11 mouse cellular contexts compared by ENCODE assay signal in the genomic region with DNA sequence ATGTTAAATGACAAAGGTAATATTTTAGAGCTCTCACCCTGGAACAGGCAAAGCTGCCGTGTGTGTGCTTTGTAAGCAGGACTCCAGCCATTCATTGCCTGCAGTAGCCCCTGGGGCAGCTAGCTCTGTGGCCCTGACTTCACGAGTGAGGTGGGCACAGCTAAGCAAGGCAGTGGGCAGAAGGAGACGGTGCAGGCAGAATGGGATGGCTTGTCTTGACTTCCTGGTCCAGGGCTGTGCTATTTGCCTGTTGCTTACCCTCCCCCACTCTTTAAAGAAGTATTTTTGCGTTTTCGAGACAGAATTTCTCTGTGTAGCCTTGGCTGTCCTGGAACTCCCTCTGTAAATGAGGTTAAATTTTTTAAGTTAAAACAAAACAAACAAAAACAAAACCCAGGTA. TPM values are rescaled to one million over a fixed set of nuclear protein-coding genes. Genes with fewer than 3 reads are reported as not detected.
DNase-seq lines count a peak whose midpoint lies in the region; ATAC-seq and TF ChIP-seq lines count a peak whose summit lies in the region.
"Had no signal": no experiment of that assay in that cellular context is flagged by ENCODE, and none has a peak within 500 bp of the region (broad histone marks: within the 10 kb centered on the region; RNA-seq: fewer than 3 reads in every experiment).

No protein-coding gene starts in this region.

- H3K4me3 ChIP-seq in heart, postnatal 0 days (ENCODE audit: low read depth, low read length): peak overlapping the region; percentile 13
- peak overlapping the region; percentile 24; the same call in 1 of the 2 replicates for H3K4me3 ChIP-seq in spleen, adult 2 months (ENCODE audit: extremely low read depth, insufficient read depth, insufficient read length)
- H3K4me3 ChIP-seq in liver, embryonic 13.5 days (replicated peaks): peak overlapping the region; percentile 47
- H3K4me3 ChIP-seq: hindbrain, embryonic 15.5 days had no signal

- no peak for DNase-seq in heart, postnatal 0 days (ENCODE audit: low spot score)
- DNase-seq in heart, adult 8-10 months (ENCODE audit: low spot score): no peak
- DNase-seq in spleen, adult 2 months (ENCODE audit: low read depth in 1 of 2, low spot score in 2 of 2): no peak
- no peak for DNase-seq in spleen, postnatal 4 days (ENCODE audit: low spot score in 2 of 2)
- no peak for DNase-seq in liver, embryonic 13.5 days
- DNase-seq in c-Kit-positive CD71-positive TER-119-positive erythroid progenitor cells, embryonic 14.5 days (ENCODE audit: low spot score): no peak
- DNase-seq: cerebellum, postnatal 14 days; kidney, postnatal 25 days; lung, adult 18-20 months had no signal

- TF ChIP-seq POLR2A in spleen, adult 2 months (IDR thresholded peaks at IDR 0.05; ENCODE audit: low read depth, low read length): no peak

- no peaks in the 10 kb centered on the region for H3K9me3 ChIP-seq in heart, postnatal 0 days (replicated peaks; ENCODE audit: control insufficient read depth, low read length)
- H3K9me3 ChIP-seq in liver, embryonic 13.5 days (replicated peaks): no peaks in the 10 kb centered on the region
- H3K9me3 ChIP-seq: hindbrain, embryonic 15.5 days had no signal

- H3K36me3 ChIP-seq in heart, postnatal 0 days (replicated peaks; ENCODE audit: control insufficient read depth, insufficient read depth, low read length): no peaks in the 10 kb centered on the region
- no peaks in the 10 kb centered on the region for H3K36me3 ChIP-seq in spleen, adult 2 months (ENCODE audit: control insufficient read depth, insufficient read depth, low read length)
- peaks cover 5% of the 10 kb centered on the region; the same call in 1 of the 2 replicates for H3K36me3 ChIP-seq in liver, embryonic 13.5 days
- H3K36me3 ChIP-seq: hindbrain, embryonic 15.5 days had no signal

- no peak for TF ChIP-seq EP300 in heart, postnatal 0 days (IDR thresholded peaks at IDR 0.05; ENCODE audit: low read depth)

- no peaks in the 10 kb centered on the region; the same call in 1 of the 2 replicates for H3K4me1 ChIP-seq in heart, postnatal 0 days (ENCODE audit: control insufficient read depth, insufficient read depth)
- H3K4me1 ChIP-seq in spleen, adult 2 months (ENCODE audit: control insufficient read depth, insufficient read depth, insufficient read length): peaks cover 5% of the 10 kb centered on the region; the same call in 1 of the 2 replicates
- H3K4me1 ChIP-seq in liver, embryonic 13.5 days (replicated peaks): peaks cover 70% of the 10 kb centered on the region

- ATAC-seq in heart, postnatal 0 days (ENCODE audit: insufficient read depth, low read depth): no peak
- no peak for ATAC-seq in liver, embryonic 13.5 days (ENCODE audit: low read depth)
- no peak for ATAC-seq in granulocyte monocyte progenitor cell, adult 5-6 weeks (replicated peaks; ENCODE audit: poor library complexity, severe bottlenecking)

- H3K9ac ChIP-seq in heart, postnatal 0 days (replicated peaks; ENCODE audit: low read depth, low read length): 0 out of 2 replicates have a peak overlapping the region, but pooled peaks have one; percentile 26
- H3K9ac ChIP-seq in liver, embryonic 13.5 days: peak overlapping the region; percentile 64
- H3K9ac ChIP-seq: hindbrain, embryonic 15.5 days had no signal

- H3K27me3 ChIP-seq in heart, postnatal 0 days (ENCODE audit: control insufficient read depth, insufficient read depth, low read length): no peaks in the 10 kb centered on the region
- H3K27me3 ChIP-seq in spleen, adult 2 months (ENCODE audit: control insufficient read depth, insufficient read depth, low read length): peaks cover 2% of the 10 kb centered on the region; the same call in 1 of the 2 replicates
- H3K27me3 ChIP-seq in liver, embryonic 13.5 days: no peaks in the 10 kb centered on the region
- H3K27me3 ChIP-seq: hindbrain, embryonic 15.5 days had no signal

- WGBS in heart, postnatal 0 days: 43% methylated on average over 5 of the region's 5 CpGs
- WGBS in spleen, adult 2 months: 9% methylated on average over 5 of the region's 5 CpGs
- 17% methylated on average over 5 of the region's 5 CpGs for WGBS in liver, embryonic 13.5 days (ENCODE audit: insufficient replicate concordance)

- peak overlapping the region; percentile 82 for H3K27ac ChIP-seq in heart, postnatal 0 days (ENCODE audit: low read depth)
- H3K27ac ChIP-seq in spleen, adult 2 months (ENCODE audit: insufficient read depth, low read length): no peak overlapping the region
- H3K27ac ChIP-seq in liver, embryonic 13.5 days: peak overlapping the region; percentile 89
- H3K27ac ChIP-seq: hindbrain, embryonic 15.5 days had no signal

- peak overlapping the region; percentile 26; the same call in 1 of the 2 replicates for H3K4me2 ChIP-seq in heart, postnatal 0 days (ENCODE audit: low read depth, low read length)
- H3K4me2 ChIP-seq in liver, embryonic 13.5 days: peak overlapping the region; percentile 67
- H3K4me2 ChIP-seq: hindbrain, embryonic 15.5 days had no signal

- no peak for TF ChIP-seq CTCF in heart, postnatal 0 days (IDR thresholded peaks at IDR 0.05; ENCODE audit: low read depth)
- TF ChIP-seq CTCF in spleen, adult 2 months (IDR thresholded peaks at IDR 0.05; ENCODE audit: extremely low read depth, insufficient read depth, insufficient read length, insufficient replicate concordance): no peak

RNA-seq across cellular contexts. Expression of a gene that starts 50.1 kb away (rescaled TPM):
- total RNA-seq in heart, postnatal 0 days (2014; rRNA removed; ENCODE audit: low replicate concordance): 5.8 and 8.4 TPM in 2 replicates
- polyA plus RNA-seq in heart, postnatal 0 days (2015; fragmentation: Nextera tagmentation; extraction: Ambion mirVana): 4.7 and 5.2 TPM in 2 replicates
- 1 to 10 TPM; 3.6 to 8.6 (median 4.2) TPM for total RNA-seq in heart, adult 8-10 months (2022)
- 11.0 and 28.9 TPM in 2 replicates for polyA plus RNA-seq in spleen, adult 2 months (2012; rRNA removed)
- polyA plus RNA-seq in liver, embryonic 13.5 days (2015; fragmentation: Nextera tagmentation; extraction: Ambion mirVana): 41.3 and 45.5 TPM in 2 replicates
- 14.4 and 16.0 TPM in 2 replicates for total RNA-seq in granulocyte monocyte progenitor cell, adult 5-6 weeks (2014; fragmentation: Nextera tagmentation)
- 21.6 and 26.0 TPM in 2 replicates for total RNA-seq in granulocyte monocyte progenitor cell, adult 5-6 weeks (2017)
